Mouse (Mus musculus) retina, embryonic 14.5 days (tissue): ENCODE data around the gene Mageb4.
"Not testable (repeated sequence)": the region's sequence is repeated elsewhere in the genome, so short reads cannot be mapped to it uniquely, and the experiment has no call there.

Source experiments
- DNase-seq: peaks from one replicate; pipeline ENCODE4 v3.0.0-alpha.2; 2015; ENCODE audit warnings: low spot score

Gene Mageb4

GRCm38 (mm10) chrX:86304993-86305392 lies at the start of gene Mageb4:
Gene Mageb4, minus strand, starts transcription at chrX:86305093.
- not testable (repeated sequence) for DNase-seq

GRCm38 (mm10) chrX:86284597-86284996 lies 20.3 kb downstream of the Mageb4 start:
- DNase-seq = not testable (repeated sequence)

- DNase-seq = not testable (repeated sequence)
Observed at GRCm38 (mm10) chrX:86245950-86246349, 58.9 kb downstream of the Mageb4 start.

GRCm38 (mm10) chrX:86237246-86237645 lies 67.6 kb downstream of the Mageb4 start:
- peak; percentile 1 for DNase-seq
